Mouse (Mus musculus): Measurements from ENCODE around the gene Gm20388.

The Gm20388 gene

GRCm38 (mm10) chr8:122118536-122118935 lies 2207.9 kb downstream of the Gm20388 start:
- DNase-seq (ENCODE audit: low spot score in 2 of 2): no peak

- DNase-seq (ENCODE audit: low spot score in 2 of 2): no peak
These were observed 2213.7 kb downstream of the Gm20388 start for GRCm38 (mm10) chr8:122124326-122124725.

GRCm38 (mm10) chr8:122126659-122127058 lies 2216.0 kb downstream of the Gm20388 start:
- no peak for DNase-seq (ENCODE audit: low spot score in 2 of 2)

- DNase-seq (ENCODE audit: low spot score in 2 of 2): no peak
These were observed 2223.5 kb downstream of the Gm20388 start for GRCm38 (mm10) chr8:122134121-122134529.

- no peak for DNase-seq (ENCODE audit: low spot score in 2 of 2)
These were observed 2224.9 kb downstream of the Gm20388 start for GRCm38 (mm10) chr8:122135494-122135893.

- DNase-seq (ENCODE audit: low spot score in 2 of 2): no peak
These were observed 2229.1 kb downstream of the Gm20388 start for GRCm38 (mm10) chr8:122139784-122140183.

GRCm38 (mm10) chr8:122140411-122140810 lies 2229.8 kb downstream of the Gm20388 start:
- DNase-seq (ENCODE audit: low spot score in 2 of 2): no peak

- DNase-seq (ENCODE audit: low spot score in 2 of 2): no peak
These were observed 2231.8 kb downstream of the Gm20388 start for GRCm38 (mm10) chr8:122142428-122142827.

- no peak for DNase-seq (ENCODE audit: low spot score in 2 of 2)
These were observed 2232.6 kb downstream of the Gm20388 start for GRCm38 (mm10) chr8:122143231-122143630.

GRCm38 (mm10) chr8:122144729-122145311 lies 2234.2 kb downstream of the Gm20388 start:
- DNase-seq (ENCODE audit: low spot score in 2 of 2): no peak

GRCm38 (mm10) chr8:122149045-122149444 lies 2238.4 kb downstream of the Gm20388 start:
- no peak for DNase-seq (ENCODE audit: low spot score in 2 of 2)

GRCm38 (mm10) chr8:122149606-122150005 lies 2239.0 kb downstream of the Gm20388 start:
- DNase-seq (ENCODE audit: low spot score in 2 of 2): no peak

- DNase-seq (ENCODE audit: low spot score in 2 of 2): no peak
These were observed 2240.9 kb downstream of the Gm20388 start for GRCm38 (mm10) chr8:122151541-122151940.

- no peak for DNase-seq (ENCODE audit: low spot score in 2 of 2)
These were observed 2244.5 kb downstream of the Gm20388 start for GRCm38 (mm10) chr8:122155082-122155643.

GRCm38 (mm10) chr8:122155964-122156363 lies 2245.3 kb downstream of the Gm20388 start:
- DNase-seq (ENCODE audit: low spot score in 2 of 2): no peak

GRCm38 (mm10) chr8:122157689-122158088 lies 2247.0 kb downstream of the Gm20388 start:
- no peak for DNase-seq (ENCODE audit: low spot score in 2 of 2)

GRCm38 (mm10) chr8:122160165-122160564 lies 2249.5 kb downstream of the Gm20388 start:
- no peak for DNase-seq (ENCODE audit: low spot score in 2 of 2)

GRCm38 (mm10) chr8:122162992-122163391 lies 2252.4 kb downstream of the Gm20388 start:
- no peak for DNase-seq (ENCODE audit: low spot score in 2 of 2)

GRCm38 (mm10) chr8:122167204-122167860 lies 2256.7 kb downstream of the Gm20388 start:
- no peak for DNase-seq (ENCODE audit: low spot score in 2 of 2)

GRCm38 (mm10) chr8:122169446-122169845 lies 2258.8 kb downstream of the Gm20388 start:
- DNase-seq (ENCODE audit: low spot score in 2 of 2): no peak

GRCm38 (mm10) chr8:122171823-122172222 lies 2261.2 kb downstream of the Gm20388 start:
- DNase-seq (ENCODE audit: low spot score in 2 of 2): no peak

- DNase-seq (ENCODE audit: low spot score in 2 of 2): no peak
These were observed 2263.7 kb downstream of the Gm20388 start for GRCm38 (mm10) chr8:122174133-122174930.

Data from right cerebral cortex, postnatal 36 days (tissue).